Mouse (Mus musculus): ENCODE measurements around the gene Tmtc1. TPM values are rescaled to one million over a fixed set of nuclear protein-coding genes. Genes with fewer than 3 reads are reported as not detected.

The Tmtc1 gene
- polyA plus RNA-seq, 1 experiment from 2014 or later: 1.0 TPM

- H3K27me3 ChIP-seq: peaks cover 12% of the 10 kb centered on the region
- TF ChIP-seq CTCF (IDR thresholded peaks at IDR 0.05): no peak
- ChIA-PET CTCF (interaction anchor here (0.8 to 1.5 kb wide), 3 partner anchors 11 to 60 kb away, joined by 3 to 6 read pairs (median 4); no protein-coding TSS in a partner anchor), POLR2A (no interaction called here)
- DNase-seq (ENCODE audit: low read depth, low spot score): no peak
- in situ Hi-C loops (cut with MboI; ENCODE audit: low pct_unique_long_range_greater_than_20kb): no loop called here
- no peak for ATAC-seq
These were observed 133.2 kb downstream of the Tmtc1 start for GRCm38 (mm10) chr6:148310981-148311380.

GRCm38 (mm10) chr6:148305821-148306220, 138.4 kb downstream of the Tmtc1 start:
- in situ Hi-C loops (cut with MboI; ENCODE audit: low pct_unique_long_range_greater_than_20kb): no loop called here
- DNase-seq (ENCODE audit: low read depth, low spot score) (no peak), ATAC-seq (no peak)
- ChIA-PET CTCF (no interaction called here), POLR2A (no interaction called here)
- TF ChIP-seq CTCF (IDR thresholded peaks at IDR 0.05): no peak
- peaks cover 12% of the 10 kb centered on the region for H3K27me3 ChIP-seq

- POLR2A ChIA-PET: no interaction called here
These were observed 139.0 kb downstream of the Tmtc1 start for GRCm38 (mm10) chr6:148305191-148305590.

GRCm38 (mm10) chr6:148302261-148302660, 141.9 kb downstream of the Tmtc1 start:
- peaks cover 4% of the 10 kb centered on the region for H3K27me3 ChIP-seq
- no peak for DNase-seq (ENCODE audit: low read depth, low spot score)
- CTCF ChIA-PET: interaction anchor here (1.5 to 1.9 kb wide), 2 partner anchors 27 to 29 kb away, joined by 3 to 4 read pairs; no protein-coding TSS in a partner anchor
- ATAC-seq: no peak
- POLR2A ChIA-PET: interaction anchor here (0.6 kb wide), 1 partner anchor 11 kb away, joined by 3 read pairs; no protein-coding TSS in a partner anchor
- no peak for TF ChIP-seq CTCF (IDR thresholded peaks at IDR 0.05)
- in situ Hi-C loops (cut with MboI; ENCODE audit: low pct_unique_long_range_greater_than_20kb): no loop called here

More at GRCm38 (mm10) chr6:148305191-148305590, 139.0 kb downstream of the Tmtc1 start:
- H3K27me3 ChIP-seq: peaks cover 12% of the 10 kb centered on the region
- in situ Hi-C loops (cut with MboI; ENCODE audit: low pct_unique_long_range_greater_than_20kb): no loop called here
- DNase-seq (ENCODE audit: low read depth, low spot score) (no peak), ATAC-seq (no peak)
- no peak for TF ChIP-seq CTCF (IDR thresholded peaks at IDR 0.05)
- CTCF ChIA-PET: no interaction called here

GRCm38 (mm10) chr6:148297086-148297485, 147.1 kb downstream of the Tmtc1 start:
- ATAC-seq: no peak
- peaks cover 6% of the 10 kb centered on the region for H3K27me3 ChIP-seq
- ChIA-PET CTCF (interaction anchor here (1.1 kb wide), 1 partner anchor 14 kb away, joined by 3 read pairs; no protein-coding TSS in a partner anchor), POLR2A (no interaction called here)
- no peak for TF ChIP-seq CTCF (IDR thresholded peaks at IDR 0.05)
- in situ Hi-C loops (cut with MboI; ENCODE audit: low pct_unique_long_range_greater_than_20kb): no loop called here
- no peak for DNase-seq (ENCODE audit: low read depth, low spot score)

- peaks cover 6% of the 10 kb centered on the region for H3K27me3 ChIP-seq
- CTCF ChIA-PET: interaction anchor here (1.0 kb wide), 1 partner anchor 10 kb away, joined by 4 read pairs; no protein-coding TSS in a partner anchor
- no peak for DNase-seq (ENCODE audit: low read depth, low spot score)
- no peak for TF ChIP-seq CTCF (IDR thresholded peaks at IDR 0.05)
- in situ Hi-C loops (cut with MboI; ENCODE audit: low pct_unique_long_range_greater_than_20kb): no loop called here
- POLR2A ChIA-PET: no interaction called here
- no peak for ATAC-seq
These were observed 147.8 kb downstream of the Tmtc1 start for GRCm38 (mm10) chr6:148296418-148296817.

- CTCF ChIA-PET: no interaction called here
- DNase-seq (ENCODE audit: low read depth, low spot score): no peak
- TF ChIP-seq CTCF (IDR thresholded peaks at IDR 0.05): no peak
- in situ Hi-C loops (cut with MboI; ENCODE audit: low pct_unique_long_range_greater_than_20kb): no loop called here
- H3K27me3 ChIP-seq: peaks cover 9% of the 10 kb centered on the region
- no peak for ATAC-seq
- POLR2A ChIA-PET: no interaction called here
These were observed 149.7 kb downstream of the Tmtc1 start for GRCm38 (mm10) chr6:148294506-148294905.

GRCm38 (mm10) chr6:148290865-148291264, 153.3 kb downstream of the Tmtc1 start:
- no peak for DNase-seq (ENCODE audit: low read depth, low spot score)
- ChIA-PET CTCF (no interaction called here), POLR2A (no interaction called here)
- no peak for TF ChIP-seq CTCF (IDR thresholded peaks at IDR 0.05)
- no peak for ATAC-seq
- in situ Hi-C loops (cut with MboI; ENCODE audit: low pct_unique_long_range_greater_than_20kb): no loop called here
- H3K27me3 ChIP-seq: peaks cover 4% of the 10 kb centered on the region

GRCm38 (mm10) chr6:148283224-148283881, 160.8 kb downstream of the Tmtc1 start:
- DNase-seq (ENCODE audit: low read depth, low spot score) (no peak), ATAC-seq (no peak)
- CTCF ChIA-PET: no interaction called here
- no peak for TF ChIP-seq CTCF (IDR thresholded peaks at IDR 0.05)
- no peaks in the 10 kb centered on the region for H3K27me3 ChIP-seq
- POLR2A ChIA-PET: no interaction called here
- in situ Hi-C loops (cut with MboI; ENCODE audit: low pct_unique_long_range_greater_than_20kb): no loop called here

GRCm38 (mm10) chr6:148279240-148279639, 164.9 kb downstream of the Tmtc1 start:
- no peaks in the 10 kb centered on the region for H3K27me3 ChIP-seq
- ATAC-seq (no peak), DNase-seq (ENCODE audit: low read depth, low spot score) (no peak)
- ChIA-PET POLR2A (no interaction called here), CTCF (interaction anchor here (1.6 kb wide), 1 partner anchor 14 kb away, joined by 5 read pairs; no protein-coding TSS in a partner anchor)
- in situ Hi-C loops (cut with MboI; ENCODE audit: low pct_unique_long_range_greater_than_20kb): no loop called here
- TF ChIP-seq CTCF (IDR thresholded peaks at IDR 0.05): no peak

GRCm38 (mm10) chr6:148276418-148276817, 167.8 kb downstream of the Tmtc1 start:
- TF ChIP-seq CTCF (IDR thresholded peaks at IDR 0.05): no peak
- ChIA-PET POLR2A (interaction anchor here (0.6 kb wide), 1 partner anchor 81 kb away, joined by 3 read pairs; no protein-coding TSS in a partner anchor), CTCF (interaction anchor here (1.3 kb wide), 1 partner anchor 28 kb away, joined by 3 read pairs; no protein-coding TSS in a partner anchor)
- in situ Hi-C loops (cut with MboI; ENCODE audit: low pct_unique_long_range_greater_than_20kb): no loop called here
- ATAC-seq: no peak
- H3K27me3 ChIP-seq: no peaks in the 10 kb centered on the region
- DNase-seq (ENCODE audit: low read depth, low spot score): no peak

Data from Patski (cell line).